Comparison of ENCODE assay signal across 7 mouse cellular contexts in the genomic region with DNA sequence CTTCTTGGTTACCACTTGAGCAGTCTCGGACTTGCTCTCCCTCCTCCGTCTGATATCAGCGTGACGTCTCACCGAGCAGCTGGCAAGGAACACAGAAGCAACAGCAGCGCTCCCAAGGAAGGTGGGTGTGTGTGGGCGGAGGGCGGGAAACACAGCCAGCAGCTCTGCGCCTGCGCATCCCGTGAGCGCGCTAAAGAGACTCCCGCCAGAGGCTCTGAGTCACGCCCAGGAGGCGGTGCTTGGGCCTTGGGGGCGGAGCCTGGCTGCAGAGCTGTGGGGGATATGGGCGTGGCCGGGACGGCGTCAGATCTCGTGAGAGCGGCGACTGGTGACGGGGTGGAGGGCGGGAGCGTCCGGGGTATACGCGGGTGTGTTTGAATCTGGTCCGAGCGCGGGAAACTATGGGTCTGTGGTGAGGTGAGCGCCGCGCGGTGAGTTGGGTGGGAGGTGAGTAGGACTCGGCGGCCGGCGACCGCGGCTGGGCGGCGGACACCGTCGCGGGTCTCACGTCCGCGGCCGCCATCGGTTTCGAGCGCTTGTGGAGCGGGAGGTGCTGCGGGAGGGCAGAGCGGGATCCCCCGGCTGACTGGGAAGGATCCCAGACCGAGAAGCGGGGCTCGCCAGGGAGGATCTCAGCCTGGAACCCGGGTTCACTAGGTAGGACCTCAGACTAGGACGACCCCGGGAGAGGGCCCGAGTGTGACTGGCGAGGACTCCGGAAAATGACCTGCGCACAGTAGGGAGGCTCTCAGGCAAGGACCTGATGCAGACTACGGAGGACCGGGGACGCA. TPM values are rescaled to one million over a fixed set of nuclear protein-coding genes. Genes with fewer than 3 reads are reported as not detected.
DNase-seq lines count a peak whose midpoint lies in the region; ATAC-seq lines count a peak whose summit lies in the region.

Ncapg2 (plus strand) TSS at position 358 of the 791 bp plus-strand sequence.

- peak within 1 kb of the TSS; percentile 90 for H3K4me2 ChIP-seq in intestine, embryonic 16.5 days (ENCODE audit: low read depth, low read length)
- H3K4me2 ChIP-seq in midbrain, embryonic 11.5 days = peak within 1 kb of the TSS; percentile 77

- intact Hi-C loops in left cerebral cortex, postnatal 36 days (cut with DNase I) = loop anchor here (2.0 to 10.0 kb wide), 3 partner anchors 82 to 220 kb away; partner anchors contain the start of genes Esyt2 and Ptprn2

- no peaks in the 10 kb centered on the region for H3K27me3 ChIP-seq in intestine, embryonic 16.5 days (replicated peaks; ENCODE audit: control insufficient read depth, insufficient read depth, low read length)
- no peaks in the 10 kb centered on the region for H3K27me3 ChIP-seq in midbrain, embryonic 11.5 days (ENCODE audit: control insufficient read depth, insufficient read depth, low read length)

- H3K4me1 ChIP-seq in intestine, embryonic 16.5 days (ENCODE audit: control insufficient read depth, insufficient read depth, low read length) = peaks cover 6% of the 10 kb centered on the region
- H3K4me1 ChIP-seq in midbrain, embryonic 11.5 days (ENCODE audit: control insufficient read depth, insufficient read depth, low read length) = peaks cover 7% of the 10 kb centered on the region

- DNase-seq in adrenal gland, adult 8-10 months = peak; percentile 95
- DNase-seq in embryo, embryonic 9.5 days (ENCODE audit: extremely low spot score) = peak; percentile 99
- DNase-seq in gastrocnemius, postnatal 4 days (ENCODE audit: low spot score in 2 of 2) = peak; percentile 97 to 99
- peak; percentile 97 for DNase-seq in left cerebral cortex, postnatal 36 days (ENCODE audit: low spot score in 2 of 2)
- peak; percentile 100 for DNase-seq in midbrain, embryonic 11.5 days (ENCODE audit: low spot score, missing footprints)
- DNase-seq in skeletal muscle tissue, adult 2 months (ENCODE audit: low read depth, low spot score) = peak; percentile 97

- H3K27ac ChIP-seq in intestine, embryonic 16.5 days (ENCODE audit: low read length) = peak within 1 kb of the TSS; percentile 54
- H3K27ac ChIP-seq in midbrain, embryonic 11.5 days (ENCODE audit: low read depth, low read length) = no peak within 1 kb of the TSS

- peak within 1 kb of the TSS; percentile 85 for H3K4me3 ChIP-seq in intestine, embryonic 16.5 days (ENCODE audit: low read length)
- H3K4me3 ChIP-seq in midbrain, embryonic 11.5 days (ENCODE audit: low read depth, low read length) = peak within 1 kb of the TSS; percentile 79

- H3K9me3 ChIP-seq in intestine, embryonic 16.5 days (ENCODE audit: control insufficient read depth, low read length) = peaks cover 8% of the 10 kb centered on the region
- peaks cover 16% of the 10 kb centered on the region; the same call in 1 of the 2 replicates for H3K9me3 ChIP-seq in midbrain, embryonic 11.5 days (ENCODE audit: control insufficient read depth, low read length)

- H3K9ac ChIP-seq in intestine, embryonic 16.5 days (ENCODE audit: low read depth, low read length) = peak within 1 kb of the TSS; percentile 90
- H3K9ac ChIP-seq in midbrain, embryonic 11.5 days (ENCODE audit: low read length) = peak within 1 kb of the TSS; percentile 85

- peak; percentile 99 for ATAC-seq in intestine, embryonic 16.5 days
- peak; percentile 99 for ATAC-seq in midbrain, embryonic 11.5 days (ENCODE audit: low FRiP score)

- peaks cover 7% of the 10 kb centered on the region; the same call in 1 of the 2 replicates for H3K36me3 ChIP-seq in intestine, embryonic 16.5 days (ENCODE audit: control insufficient read depth, insufficient read depth, low read length)
- H3K36me3 ChIP-seq in midbrain, embryonic 11.5 days (ENCODE audit: control insufficient read depth, insufficient read depth, low read length) = peaks cover 5% of the 10 kb centered on the region; the same call in 1 of the 2 replicates

- under 1% methylated on average over 71 of the region's 72 CpGs for WGBS in intestine, embryonic 16.5 days
- under 1% methylated on average over 67 of the region's 72 CpGs for WGBS in midbrain, embryonic 11.5 days

RNA-seq across cellular contexts. Expression of gene Ncapg2, which starts in this region (rescaled TPM):
- 1 to 10 TPM; 3.3 to 6.5 (median 4.7) TPM for total RNA-seq in adrenal gland, adult 8-10 months (2022)
- 10 to 100 TPM; 24.0 to 26.7 TPM for total RNA-seq in gastrocnemius, postnatal 4 days (2021)
- polyA plus RNA-seq in intestine, embryonic 16.5 days (2015; fragmentation: Nextera tagmentation; extraction: Ambion mirVana) = 20.1 and 20.2 TPM in 2 replicates
- total RNA-seq in left cerebral cortex, postnatal 36 days (2021) = 1 to 10 TPM; 6.0 to 6.3 TPM
- polyA plus RNA-seq in midbrain, embryonic 11.5 days (2014; fragmentation: Nextera tagmentation; extraction: Ambion mirVana) = 42.0 and 47.7 TPM in 2 replicates
